Mouse (Mus musculus) heart, embryonic 10.5 days (tissue): ENCODE measurements around the gene Sar1a. TPM values are rescaled to one million over a fixed set of nuclear protein-coding genes. Genes with fewer than 3 reads are reported as not detected.
A peak's percentile ranks its signal among the peaks of the same experiment; 100 is the strongest.

Experiments
- DNase-seq: peaks from one replicate; pipeline ENCODE4 v3.0.0-alpha.2; 2017; ENCODE audit warnings: low spot score
- H3K27ac ChIP-seq: fragments of 300-500 bp; sonication (generic); 2 replicates; pipeline ENCODE4 v1.5.1; 2016; ENCODE audit warnings: mild to moderate bottlenecking
- H3K27me3 ChIP-seq: fragments of 300-500 bp; sonication (generic); 2 replicates; pipeline ENCODE4 v1.6.1; 2016; ENCODE audit warnings: mild to moderate bottlenecking; ENCODE audit not compliant: poor library complexity, insufficient read depth, severe bottlenecking
- H3K36me3 ChIP-seq: fragments of 300-500 bp; sonication (generic); 2 replicates; pipeline ENCODE4 v1.6.1; 2016; ENCODE audit warnings: mild to moderate bottlenecking, moderate library complexity
- H3K4me1 ChIP-seq: fragments of 300-500 bp; sonication (generic); 2 replicates; pipeline ENCODE4 v1.6.1; 2016; ENCODE audit warnings: mild to moderate bottlenecking
- H3K4me3 ChIP-seq: fragments of 300-500 bp; sonication (generic); 2 replicates; pipeline ENCODE4 v1.5.1; 2016; ENCODE audit warnings: mild to moderate bottlenecking, moderate library complexity
- H3K9me3 ChIP-seq: fragments of 300-500 bp; sonication (generic); 2 replicates; pipeline ENCODE4 v1.6.1; 2016; ENCODE audit warnings: mild to moderate bottlenecking, moderate library complexity
- WGBS: fragments of 180-500 bp; shearing (Covaris S2); methylation state at CpG from one replicate; pipeline ENCODE4 v1.1.7; 2016; 5-methylcytosine and 5-hydroxymethylcytosine counted together
- polyA plus RNA-seq: library from polyadenylated mRNA; unstranded; fragments of >200 nt; fragmentation: Nextera tagmentation; extraction: Ambion mirVana; gene quantifications from 2 replicates; pipeline ENCODE4 v1.2.1, GENCODE M21; 2016

The Sar1a gene
- 187 and 218 TPM in 2 replicates for polyA plus RNA-seq

DNA sequence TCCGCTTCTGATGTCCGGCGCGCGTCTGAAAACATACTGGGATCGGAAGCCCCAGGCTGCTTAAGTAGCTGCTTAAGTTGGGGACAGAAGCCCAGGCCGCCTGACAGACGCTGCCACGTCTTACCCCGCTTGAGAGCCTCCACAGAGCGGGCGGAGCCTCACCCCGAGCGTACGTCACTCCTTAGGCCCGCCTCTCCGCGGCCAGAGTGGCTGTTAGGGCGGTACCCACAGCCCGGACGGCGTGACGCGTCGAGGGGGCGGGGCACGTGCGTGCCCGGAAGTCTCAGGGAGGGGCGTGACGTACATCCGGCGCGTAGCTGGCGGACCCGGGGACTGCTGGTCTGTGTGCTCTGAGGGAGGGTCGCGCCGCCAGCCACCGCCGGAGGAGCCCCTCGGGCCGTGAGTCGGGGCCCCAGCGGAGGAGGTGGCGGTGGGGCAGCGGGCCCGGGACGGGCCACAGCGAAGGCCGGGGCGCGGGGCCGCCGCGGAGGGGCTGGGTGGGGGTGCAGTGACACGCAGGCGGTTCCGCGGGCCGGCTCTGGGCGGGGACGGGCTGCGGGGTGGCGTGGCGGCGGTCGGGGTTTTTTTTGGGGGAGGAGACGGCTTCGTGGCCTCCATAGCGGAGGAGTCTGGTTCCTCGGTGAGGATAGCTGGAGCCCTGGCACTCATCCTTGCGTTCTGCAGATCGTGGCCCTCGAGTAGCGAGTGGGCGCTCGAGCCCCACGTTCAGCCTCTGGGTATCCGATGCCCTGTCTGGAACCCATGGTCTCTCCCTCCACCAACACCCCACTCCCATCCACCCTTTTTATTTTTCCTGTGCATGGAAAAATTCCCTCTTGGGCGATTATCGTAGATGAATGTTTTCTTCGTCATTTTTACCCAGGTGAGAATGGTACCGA, at the start of gene Sar1a:
TSS of gene Sar1a (plus strand) at position 285 of the 899 bp plus-strand sequence.
- peak; percentile 99 for DNase-seq

DNA sequence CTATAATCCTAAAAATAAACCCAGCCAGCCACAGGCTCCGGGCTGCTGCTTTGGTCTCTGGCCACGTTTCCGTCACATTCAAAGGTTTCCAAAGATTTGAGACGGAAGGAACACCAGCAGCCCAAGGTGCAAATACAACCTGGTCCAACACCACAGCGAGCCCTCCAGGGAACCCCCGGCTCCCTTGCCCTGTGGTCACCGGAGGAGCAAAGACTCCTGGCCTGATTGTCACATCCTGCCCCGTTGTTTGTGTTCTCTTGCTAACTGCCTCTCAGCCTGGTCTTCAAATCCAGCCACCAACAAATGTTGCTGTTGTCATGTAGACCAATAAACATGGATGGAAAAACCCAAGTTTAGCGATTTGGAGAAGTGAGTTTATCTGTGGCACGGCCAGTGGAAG, 47.7 kb upstream of the Sar1a start:
- peaks cover 13% of the 10 kb centered on the region for H3K4me1 ChIP-seq
- 61% methylated on average over 10 of the region's 10 CpGs for WGBS
- no peak overlapping the region for H3K27ac ChIP-seq
- DNase-seq: no peak
- H3K27me3 ChIP-seq: peaks cover 6% of the 10 kb centered on the region; the same call in 1 of the 2 replicates
- H3K4me3 ChIP-seq: no peak overlapping the region
- no peaks in the 10 kb centered on the region for H3K36me3 ChIP-seq
- H3K9me3 ChIP-seq: no peaks in the 10 kb centered on the region

More for the DNA sequence above, at the start of gene Sar1a:
- H3K4me3 ChIP-seq: peak within 1 kb of the TSS; percentile 98
- under 1% methylated on average over 79 of the region's 84 CpGs for WGBS
- no peaks in the 10 kb centered on the region for H3K9me3 ChIP-seq
- H3K27ac ChIP-seq: peak within 1 kb of the TSS; percentile 98
- H3K27me3 ChIP-seq: no peaks in the 10 kb centered on the region
- H3K36me3 ChIP-seq: peaks cover 15% of the 10 kb centered on the region
- H3K4me1 ChIP-seq: peaks cover 11% of the 10 kb centered on the region

DNA sequence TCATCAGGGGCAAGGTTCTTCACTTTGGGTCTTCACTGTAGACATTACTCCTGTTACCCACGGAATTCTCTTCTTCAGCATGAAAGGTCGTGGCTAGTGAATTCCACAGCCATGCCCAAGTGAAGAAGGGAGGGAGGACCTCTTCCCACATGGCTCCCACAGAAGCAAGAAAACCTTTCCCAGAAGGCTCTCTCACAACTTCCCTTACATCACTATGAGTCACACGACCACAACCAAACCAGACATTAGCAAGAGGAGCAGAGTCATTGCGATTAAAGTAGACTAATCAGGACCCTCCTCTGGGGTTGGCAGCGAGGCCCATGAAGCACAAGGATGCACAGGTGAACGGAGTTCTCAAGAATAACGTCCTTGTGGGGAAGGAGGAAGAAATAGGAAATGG, 43.0 kb upstream of the Sar1a start:
- no peak for DNase-seq
- Histone ChIP-seq H3K36me3 (no peaks in the 10 kb centered on the region), H3K4me3 (no peak overlapping the region), H3K27me3 (peaks cover 6% of the 10 kb centered on the region; the same call in 1 of the 2 replicates), H3K4me1 (no peaks in the 10 kb centered on the region), H3K27ac (no peak overlapping the region), H3K9me3 (no peaks in the 10 kb centered on the region)
- WGBS: 74% methylated on average over 7 of the region's 7 CpGs

DNA sequence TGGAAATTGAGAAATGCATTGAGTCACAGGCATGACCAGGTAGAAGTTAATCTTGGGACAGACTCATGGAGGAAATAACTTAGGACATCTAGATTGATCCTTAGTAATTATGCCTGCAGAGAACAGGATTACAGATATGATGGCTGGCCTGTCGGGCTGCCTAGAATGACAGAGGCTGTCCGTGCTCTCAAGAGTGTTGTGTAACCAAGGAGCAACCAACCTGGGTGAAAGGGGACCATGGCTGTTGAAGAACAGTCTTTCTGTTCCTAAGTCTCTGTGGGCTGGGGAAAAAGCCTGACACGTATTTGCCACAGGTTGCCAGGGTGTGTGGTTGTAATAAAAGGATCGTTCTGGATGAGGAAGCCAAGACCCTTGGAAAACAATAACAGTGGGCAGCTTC, 39.7 kb upstream of the Sar1a start:
- Histone ChIP-seq H3K36me3 (no peaks in the 10 kb centered on the region), H3K4me1 (no peaks in the 10 kb centered on the region), H3K27ac (no peak overlapping the region), H3K9me3 (no peaks in the 10 kb centered on the region), H3K4me3 (no peak overlapping the region), H3K27me3 (peaks cover 6% of the 10 kb centered on the region; the same call in 1 of the 2 replicates)
- 72% methylated on average over 4 of the region's 4 CpGs for WGBS
- no peak for DNase-seq

DNA sequence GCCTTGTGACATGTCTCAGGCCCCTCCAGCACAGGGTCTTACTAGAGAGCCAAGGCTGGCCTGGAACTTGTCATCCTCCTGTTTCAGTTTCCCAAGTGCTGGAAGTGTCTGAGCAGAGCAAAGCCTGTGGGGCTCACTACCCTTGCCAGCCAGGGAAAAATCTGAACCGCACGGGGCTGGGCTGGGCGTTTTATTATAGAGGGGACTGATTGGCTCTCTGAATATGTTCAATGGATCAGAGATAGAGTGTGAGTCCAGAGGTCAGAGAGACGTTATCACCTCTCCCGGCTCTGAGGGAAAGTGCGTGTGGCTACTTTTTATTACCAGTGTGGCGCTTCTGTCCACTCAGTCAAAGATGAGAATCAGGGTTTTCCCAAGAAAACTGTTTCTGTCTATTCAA, 33.5 kb upstream of the Sar1a start:
- Histone ChIP-seq H3K4me1 (peaks cover 17% of the 10 kb centered on the region), H3K36me3 (0 out of 2 replicates have a peak, but pooled peaks cover 1% of the 10 kb centered on the region), H3K4me3 (no peak overlapping the region), H3K27me3 (no peaks in the 10 kb centered on the region), H3K9me3 (no peaks in the 10 kb centered on the region), H3K27ac (no peak overlapping the region)
- 54% methylated on average over 7 of the region's 7 CpGs for WGBS
- no peak for DNase-seq

DNA sequence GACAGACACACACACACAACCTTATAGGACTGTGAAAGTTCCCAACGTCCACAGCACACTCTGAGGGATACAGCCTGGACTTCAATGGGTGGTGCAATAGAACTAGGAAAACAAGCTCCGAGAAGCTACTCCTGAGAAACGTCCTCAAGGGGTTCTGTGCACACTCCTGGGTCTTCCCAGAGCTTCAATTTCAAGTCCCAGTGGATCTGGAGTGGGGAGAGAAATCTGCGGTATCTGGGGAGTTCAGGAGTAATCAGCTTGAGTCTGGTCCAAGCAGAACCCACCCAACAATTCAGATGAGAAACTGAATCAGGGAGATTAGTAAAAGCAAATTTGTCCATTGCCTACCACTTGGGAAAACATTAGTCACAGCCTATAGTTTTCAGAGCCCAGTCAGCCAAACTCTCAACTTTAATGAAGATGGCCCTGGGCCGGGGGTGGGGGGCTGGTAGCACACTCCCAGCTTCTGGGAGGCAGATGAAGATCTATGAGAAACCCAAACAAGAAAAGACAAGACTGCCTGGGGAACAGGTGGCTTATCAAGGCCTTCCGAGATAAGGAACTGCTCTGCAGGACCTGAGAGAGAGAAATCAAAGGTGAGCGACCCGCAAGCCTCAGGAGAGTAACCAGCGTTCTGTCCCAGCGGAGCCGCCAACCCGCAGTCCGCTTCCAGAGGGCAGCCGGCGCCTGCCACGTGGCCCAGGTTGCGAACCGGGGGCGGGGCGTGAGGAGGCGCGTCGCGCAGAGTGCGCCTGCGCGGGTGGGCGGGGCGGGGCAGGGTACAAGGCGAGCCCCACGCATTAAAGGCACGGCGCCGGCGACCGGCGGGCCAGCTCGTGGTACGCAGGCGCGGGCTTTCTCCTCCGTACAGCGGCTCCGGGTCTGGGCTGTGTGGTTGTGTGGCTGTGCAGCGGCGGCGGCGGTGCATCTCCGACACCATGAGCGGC, 32.0 kb upstream of the Sar1a start, which contains the start of gene Ppa1:
TSS of gene Ppa1 (plus strand) at position 763 of the 947 bp plus-strand sequence.
- no peaks in the 10 kb centered on the region for H3K9me3 ChIP-seq
- H3K36me3 ChIP-seq: peaks cover 16% of the 10 kb centered on the region
- H3K4me3 ChIP-seq: peak within 1 kb of the TSS; percentile 90
- H3K27me3 ChIP-seq: no peaks in the 10 kb centered on the region
- WGBS: 4% methylated on average over 33 of the region's 50 CpGs
- peaks cover 17% of the 10 kb centered on the region for H3K4me1 ChIP-seq
- DNase-seq: peak; percentile 95
- peak within 1 kb of the TSS; percentile 96 for H3K27ac ChIP-seq

DNA sequence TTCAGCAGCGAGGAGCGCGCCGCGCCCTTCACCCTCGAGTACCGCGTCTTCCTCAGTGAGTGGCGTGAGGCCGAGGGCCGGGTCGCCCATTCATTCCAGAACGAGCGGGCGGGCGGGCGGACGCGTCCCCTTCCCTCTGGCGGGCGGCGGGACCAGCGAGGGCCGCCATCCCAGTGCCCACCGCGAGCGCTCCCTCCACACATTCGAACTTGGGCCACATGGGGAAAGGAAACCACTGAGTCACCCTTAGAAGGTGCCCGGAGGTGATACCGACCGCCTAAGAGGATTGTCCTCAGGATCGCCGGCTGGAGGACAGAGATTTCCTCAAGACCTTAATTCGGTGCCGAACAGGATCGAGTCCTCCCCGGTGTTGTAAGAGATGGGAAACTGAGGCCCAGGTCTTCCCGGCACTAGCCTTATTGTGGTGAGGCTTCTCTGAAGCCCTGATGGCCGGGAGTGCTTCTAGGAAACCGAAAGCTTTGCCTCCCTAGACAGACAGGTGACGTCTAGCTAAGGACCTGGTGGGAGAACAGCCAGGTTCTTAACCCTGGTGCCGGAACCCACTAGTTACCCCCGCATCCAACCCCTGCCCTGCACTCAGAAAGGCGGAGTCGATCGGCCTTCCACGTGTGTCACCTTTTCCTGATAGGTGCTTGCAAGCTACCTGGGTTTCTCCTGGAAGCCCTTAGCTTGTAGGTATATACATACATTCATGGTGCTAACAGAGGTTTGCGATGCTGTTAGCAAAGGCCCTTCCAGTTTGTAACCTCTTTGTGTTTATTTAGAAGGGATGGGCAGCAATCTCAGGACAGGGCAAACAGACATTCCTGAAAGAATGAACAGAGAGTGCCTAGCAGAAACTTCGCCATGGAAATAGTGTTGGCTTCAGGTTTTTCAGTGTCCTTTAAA, 31.1 kb upstream of the Sar1a start:
- DNase-seq: no peak

DNA sequence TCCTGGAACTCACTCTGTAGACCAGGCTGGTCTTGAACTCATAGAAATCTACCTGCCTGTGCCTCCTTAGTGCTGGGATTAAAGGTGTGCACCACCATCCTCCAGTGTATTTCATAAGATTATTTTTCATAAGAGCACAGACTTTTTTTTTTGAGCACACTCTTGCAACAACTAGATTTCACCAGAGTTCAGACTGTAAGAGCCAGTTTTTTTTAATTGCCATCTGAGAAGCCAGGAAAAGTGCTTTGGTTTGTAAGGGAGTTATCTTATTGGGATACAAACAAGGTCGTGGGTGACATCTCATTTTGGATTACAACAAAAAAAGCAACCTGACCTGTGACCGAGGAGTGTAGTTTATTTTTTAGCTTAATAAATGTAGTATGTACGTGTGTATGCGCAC, 26.0 kb upstream of the Sar1a start:
- no peaks in the 10 kb centered on the region for H3K9me3 ChIP-seq
- H3K27ac ChIP-seq: no peak overlapping the region
- peaks cover 4% of the 10 kb centered on the region; the same call in 1 of the 2 replicates for H3K4me1 ChIP-seq
- H3K36me3 ChIP-seq: peaks cover 35% of the 10 kb centered on the region
- WGBS: 87% methylated on average over 4 of the region's 4 CpGs
- no peaks in the 10 kb centered on the region for H3K27me3 ChIP-seq
- no peak for DNase-seq
- H3K4me3 ChIP-seq: no peak overlapping the region

More for the DNA sequence above, 31.1 kb upstream of the Sar1a start:
- 1% methylated on average over 47 of the region's 49 CpGs for WGBS
- H3K4me1 ChIP-seq: peaks cover 17% of the 10 kb centered on the region
- H3K4me3 ChIP-seq: peak overlapping the region; percentile 90
- peak overlapping the region; percentile 96 for H3K27ac ChIP-seq
- no peaks in the 10 kb centered on the region for H3K27me3 ChIP-seq
- no peaks in the 10 kb centered on the region for H3K9me3 ChIP-seq
- H3K36me3 ChIP-seq: peaks cover 25% of the 10 kb centered on the region

DNA sequence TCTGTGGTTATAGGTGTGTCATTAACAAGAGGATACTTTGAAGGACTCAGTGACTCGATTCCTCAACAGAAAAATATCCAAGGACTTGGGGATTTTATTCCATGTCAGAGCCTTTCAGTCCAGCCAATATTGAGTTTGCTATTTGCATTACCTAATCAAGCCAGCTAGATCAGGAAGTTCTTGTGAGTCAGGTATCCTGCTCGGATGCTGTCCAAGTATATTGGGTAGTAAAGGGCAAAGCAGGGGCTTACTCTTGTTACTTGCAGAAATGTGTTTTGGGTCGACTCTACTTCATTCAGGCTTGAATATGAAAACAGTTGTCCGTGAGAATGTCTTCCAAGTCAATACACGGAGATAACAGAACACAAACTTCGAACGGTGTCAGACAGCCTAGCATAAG, 25.4 kb upstream of the Sar1a start:
- Histone ChIP-seq H3K36me3 (peaks cover 41% of the 10 kb centered on the region), H3K4me1 (no peaks in the 10 kb centered on the region), H3K27me3 (no peaks in the 10 kb centered on the region), H3K9me3 (no peaks in the 10 kb centered on the region), H3K27ac (no peak overlapping the region), H3K4me3 (no peak overlapping the region)
- DNase-seq: no peak
- 91% methylated on average over 7 of the region's 7 CpGs for WGBS

DNA sequence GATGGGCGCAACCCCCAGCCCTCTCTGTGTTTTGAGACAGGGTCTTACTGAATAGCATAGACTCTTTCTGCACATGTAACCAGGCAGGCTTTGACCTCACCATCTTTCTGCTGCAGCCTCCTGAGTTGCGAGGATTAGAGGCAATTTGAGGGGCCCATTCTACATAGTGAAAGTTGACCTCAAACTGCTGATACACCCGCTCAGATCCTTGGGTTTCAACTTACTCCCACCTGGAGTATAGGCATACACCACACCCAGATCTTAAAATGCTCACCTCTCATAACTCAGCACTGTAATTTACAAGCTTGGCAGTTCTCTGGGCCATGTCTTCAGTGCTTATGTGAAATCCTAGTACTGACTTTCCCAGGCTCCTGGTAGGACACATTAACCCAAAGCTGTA, 24.9 kb upstream of the Sar1a start:
- no peaks in the 10 kb centered on the region for H3K27me3 ChIP-seq
- no peaks in the 10 kb centered on the region for H3K9me3 ChIP-seq
- no peak for DNase-seq
- 84% methylated on average over 3 of the region's 3 CpGs for WGBS
- no peaks in the 10 kb centered on the region for H3K4me1 ChIP-seq
- no peak overlapping the region for H3K4me3 ChIP-seq
- H3K36me3 ChIP-seq: peaks cover 46% of the 10 kb centered on the region
- H3K27ac ChIP-seq: no peak overlapping the region

DNA sequence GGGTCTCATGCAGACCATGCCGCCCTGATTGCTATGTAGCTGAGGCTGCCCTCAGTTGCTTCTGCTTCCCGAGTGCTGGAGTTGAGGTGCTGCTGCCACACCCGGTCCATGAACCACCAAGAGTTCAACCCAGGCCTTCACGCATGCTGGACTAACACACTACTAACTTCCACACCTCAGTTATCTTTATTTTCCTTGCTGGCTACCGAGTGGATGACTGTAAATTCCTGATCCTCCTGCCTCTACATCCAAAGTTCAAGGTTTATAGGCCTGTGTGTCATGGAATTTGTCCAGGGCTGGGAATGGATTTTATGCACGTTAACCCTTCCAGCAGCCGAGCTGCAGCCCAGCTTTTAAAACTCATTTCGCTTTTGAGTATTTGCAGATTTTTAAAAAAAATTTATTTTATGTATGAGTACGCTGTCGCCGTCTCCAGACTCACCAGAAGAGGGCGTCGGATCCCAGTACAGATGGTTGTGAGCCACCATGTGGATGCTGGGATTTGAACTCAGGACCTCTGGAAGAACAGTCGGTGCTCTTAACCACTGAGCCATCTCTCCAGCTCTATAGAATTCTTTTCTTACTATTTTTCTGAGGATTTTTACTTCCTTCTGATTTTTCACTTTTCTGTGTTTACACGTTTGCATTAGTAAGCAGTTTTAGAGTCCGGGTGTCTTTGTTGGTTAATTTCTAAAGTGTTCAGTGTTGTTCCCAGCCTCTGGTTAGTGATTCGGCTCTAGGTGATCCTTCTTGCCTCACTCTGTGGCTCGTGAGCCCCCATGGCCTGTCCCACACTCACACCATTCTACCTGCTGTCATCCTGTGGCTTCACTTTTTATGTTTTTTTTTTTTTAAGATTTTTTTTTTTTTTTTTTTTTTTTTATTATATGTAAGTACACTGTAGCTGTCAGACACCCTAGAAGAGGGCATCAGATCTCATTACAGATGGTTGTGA, 22.9 kb upstream of the Sar1a start:
- WGBS: 89% methylated on average over 18 of the region's 18 CpGs
- Histone ChIP-seq H3K4me3 (no peak overlapping the region), H3K27ac (no peak overlapping the region), H3K4me1 (no peaks in the 10 kb centered on the region), H3K36me3 (peaks cover 57% of the 10 kb centered on the region), H3K9me3 (no peaks in the 10 kb centered on the region), H3K27me3 (no peaks in the 10 kb centered on the region)
- no peak for DNase-seq
